Mouse (Mus musculus) hindbrain, embryonic 12.5 days (tissue): Measurements from ENCODE around the gene Plpp1. TPM values are rescaled to one million over a fixed set of nuclear protein-coding genes. Genes with fewer than 3 reads are reported as not detected.
A peak's percentile ranks its signal among the peaks of the same experiment; 100 is the strongest.

ENCODE experiments used
- ATAC-seq: fragments of 200-750 bp; cut with Nextera tagmentation; 2 replicates; pipeline ENCODE4 v1.8.0; 2017; ENCODE audit warnings: moderate TSS enrichment; ENCODE audit not compliant: low FRiP score
- H3K27ac ChIP-seq: fragments of 300-500 bp; sonication (generic); 2 replicates; pipeline ENCODE4 v1.5.1; 2016; ENCODE audit warnings: mild to moderate bottlenecking
- H3K27me3 ChIP-seq: fragments of 300-500 bp; sonication (generic); 2 replicates; pipeline ENCODE4 v1.6.1; 2016; ENCODE audit warnings: mild to moderate bottlenecking
- H3K36me3 ChIP-seq: fragments of 300-500 bp; sonication (generic); 2 replicates; pipeline ENCODE4 v1.6.1; 2016; ENCODE audit warnings: mild to moderate bottlenecking
- H3K4me1 ChIP-seq: fragments of 300-500 bp; sonication (generic); 2 replicates; pipeline ENCODE4 v1.6.1; 2016
- H3K4me2 ChIP-seq: fragments of 300-500 bp; sonication (generic); replicated peaks from 2 replicates; pipeline ENCODE4 v1.6.1; 2016; ENCODE audit warnings: mild to moderate bottlenecking
- H3K4me3 ChIP-seq: fragments of 300-500 bp; sonication (generic); 2 replicates; pipeline ENCODE4 v1.5.1; 2016; ENCODE audit warnings: mild to moderate bottlenecking
- H3K9ac ChIP-seq: fragments of 300-500 bp; sonication (generic); 2 replicates; pipeline ENCODE4 v1.6.1; 2016; ENCODE audit warnings: mild to moderate bottlenecking, moderate library complexity
- H3K9me3 ChIP-seq: fragments of 300-500 bp; sonication (generic); replicated peaks from 2 replicates; pipeline ENCODE4 v1.6.1; 2016; ENCODE audit warnings: mild to moderate bottlenecking
- WGBS: fragments of 180-500 bp; shearing (Covaris S2); methylation state at CpG from one replicate; pipeline ENCODE4 v1.1.7; 2016; 5-methylcytosine and 5-hydroxymethylcytosine counted together
- polyA plus RNA-seq: library from polyadenylated mRNA; unstranded; fragments of >200 nt; fragmentation: Nextera tagmentation; extraction: Ambion mirVana; gene quantifications from 2 replicates; pipeline ENCODE4 v1.2.1, GENCODE M21; 2016

Plpp1 gene
- polyA plus RNA-seq, 1 experiment from 2014 or later = 31.5 TPM

GRCm38 (mm10) chr13:112761787-112762186, 38.8 kb upstream of the Plpp1 start:
- no peaks in the 10 kb centered on the region for H3K4me1 ChIP-seq
- H3K9me3 ChIP-seq = no peaks in the 10 kb centered on the region
- no peak overlapping the region for H3K4me3 ChIP-seq
- no peak overlapping the region for H3K27ac ChIP-seq
- H3K9ac ChIP-seq = no peak overlapping the region
- 58% methylated on average over 1 of the region's 1 CpGs for whole genome bisulfite sequencing
- H3K4me2 ChIP-seq = no peak overlapping the region
- H3K36me3 ChIP-seq = no peaks in the 10 kb centered on the region
- H3K27me3 ChIP-seq = no peaks in the 10 kb centered on the region
- no peak for ATAC-seq

- Histone ChIP-seq H3K27me3 (no peaks in the 10 kb centered on the region), H3K9me3 (peaks cover 6% of the 10 kb centered on the region), H3K4me2 (no peak overlapping the region), H3K27ac (no peak overlapping the region), H3K4me3 (no peak overlapping the region), H3K4me1 (no peaks in the 10 kb centered on the region), H3K9ac (no peak overlapping the region), H3K36me3 (no peaks in the 10 kb centered on the region)
- no peak for ATAC-seq
- 75% methylated on average over 4 of the region's 4 CpGs for WGBS
Measured at GRCm38 (mm10) chr13:112762548-112762947, 38.0 kb upstream of the Plpp1 start.

GRCm38 (mm10) chr13:112763531-112764091, 37.0 kb upstream of the Plpp1 start:
- Histone ChIP-seq H3K9ac (no peak overlapping the region), H3K4me1 (no peaks in the 10 kb centered on the region), H3K4me3 (no peak overlapping the region), H3K36me3 (no peaks in the 10 kb centered on the region), H3K9me3 (peaks cover 13% of the 10 kb centered on the region), H3K4me2 (no peak overlapping the region), H3K27me3 (no peaks in the 10 kb centered on the region), H3K27ac (no peak overlapping the region)
- ATAC-seq = no peak
- WGBS = 82% methylated on average over 10 of the region's 10 CpGs

- 76% methylated on average over 5 of the region's 5 CpGs for WGBS
Measured at GRCm38 (mm10) chr13:112764556-112764955, 36.0 kb upstream of the Plpp1 start.

GRCm38 (mm10) chr13:112765654-112766053, 34.9 kb upstream of the Plpp1 start:
- H3K4me1 ChIP-seq = peaks cover 3% of the 10 kb centered on the region; the same call in 1 of the 2 replicates
- WGBS = 95% methylated on average over 3 of the region's 3 CpGs
- H3K9me3 ChIP-seq = peaks cover 13% of the 10 kb centered on the region
- H3K9ac ChIP-seq = no peak overlapping the region
- no peaks in the 10 kb centered on the region for H3K36me3 ChIP-seq
- H3K27ac ChIP-seq = no peak overlapping the region
- H3K4me2 ChIP-seq = no peak overlapping the region
- H3K27me3 ChIP-seq = no peaks in the 10 kb centered on the region
- no peak overlapping the region for H3K4me3 ChIP-seq
- no peak for ATAC-seq

More at GRCm38 (mm10) chr13:112764556-112764955, 36.0 kb upstream of the Plpp1 start:
- Histone ChIP-seq H3K27me3 (no peaks in the 10 kb centered on the region), H3K4me2 (no peak overlapping the region), H3K9me3 (peaks cover 13% of the 10 kb centered on the region), H3K27ac (no peak overlapping the region), H3K9ac (no peak overlapping the region), H3K36me3 (no peaks in the 10 kb centered on the region), H3K4me1 (no peaks in the 10 kb centered on the region), H3K4me3 (no peak overlapping the region)
- ATAC-seq = no peak

GRCm38 (mm10) chr13:112770528-112771328, 29.9 kb upstream of the Plpp1 start:
- H3K4me2 ChIP-seq = peak overlapping the region; percentile 18; the same call in 1 of the 2 replicates
- H3K9ac ChIP-seq = no peak overlapping the region
- peak; percentile 78 for ATAC-seq
- no peaks in the 10 kb centered on the region for H3K36me3 ChIP-seq
- H3K4me3 ChIP-seq = no peak overlapping the region
- 31% methylated on average over 11 of the region's 11 CpGs for WGBS
- peaks cover 13% of the 10 kb centered on the region for H3K9me3 ChIP-seq
- peak overlapping the region; percentile 40; the same call in 1 of the 2 replicates for H3K27ac ChIP-seq
- H3K27me3 ChIP-seq = no peaks in the 10 kb centered on the region
- H3K4me1 ChIP-seq = peaks cover 10% of the 10 kb centered on the region

- Histone ChIP-seq H3K27ac (no peak overlapping the region), H3K4me1 (peaks cover 10% of the 10 kb centered on the region), H3K9ac (no peak overlapping the region), H3K4me2 (no peak overlapping the region), H3K4me3 (no peak overlapping the region), H3K27me3 (no peaks in the 10 kb centered on the region), H3K36me3 (no peaks in the 10 kb centered on the region), H3K9me3 (peaks cover 13% of the 10 kb centered on the region)
- whole genome bisulfite sequencing = 41% methylated on average over 15 of the region's 15 CpGs
- ATAC-seq = no peak
Measured at GRCm38 (mm10) chr13:112771447-112772208, 29.0 kb upstream of the Plpp1 start.

GRCm38 (mm10) chr13:112772252-112772651, 28.3 kb upstream of the Plpp1 start:
- WGBS = 54% methylated on average over 11 of the region's 11 CpGs
- Histone ChIP-seq H3K4me3 (no peak overlapping the region), H3K36me3 (no peaks in the 10 kb centered on the region), H3K4me2 (no peak overlapping the region), H3K27me3 (no peaks in the 10 kb centered on the region), H3K4me1 (peaks cover 10% of the 10 kb centered on the region), H3K9ac (no peak overlapping the region), H3K9me3 (peaks cover 10% of the 10 kb centered on the region), H3K27ac (no peak overlapping the region)
- ATAC-seq = no peak

GRCm38 (mm10) chr13:112772861-112773260, 27.7 kb upstream of the Plpp1 start:
- no peak for ATAC-seq
- 83% methylated on average over 14 of the region's 14 CpGs for WGBS
- Histone ChIP-seq H3K4me1 (peaks cover 10% of the 10 kb centered on the region), H3K27ac (no peak overlapping the region), H3K4me2 (no peak overlapping the region), H3K36me3 (no peaks in the 10 kb centered on the region), H3K4me3 (no peak overlapping the region), H3K9me3 (peaks cover 4% of the 10 kb centered on the region), H3K27me3 (no peaks in the 10 kb centered on the region), H3K9ac (no peak overlapping the region)

GRCm38 (mm10) chr13:112773991-112774675, 26.5 kb upstream of the Plpp1 start:
- no peaks in the 10 kb centered on the region for H3K36me3 ChIP-seq
- peaks cover 10% of the 10 kb centered on the region for H3K4me1 ChIP-seq
- WGBS = 93% methylated on average over 3 of the region's 3 CpGs
- no peak overlapping the region for H3K4me3 ChIP-seq
- no peak overlapping the region for H3K9ac ChIP-seq
- ATAC-seq = no peak
- H3K27me3 ChIP-seq = no peaks in the 10 kb centered on the region
- no peak overlapping the region for H3K27ac ChIP-seq
- H3K9me3 ChIP-seq = no peaks in the 10 kb centered on the region
- no peak overlapping the region for H3K4me2 ChIP-seq

- WGBS = 88% methylated on average over 10 of the region's 10 CpGs
- H3K4me3 ChIP-seq = no peak overlapping the region
- no peak overlapping the region for H3K4me2 ChIP-seq
- H3K27ac ChIP-seq = no peak overlapping the region
- H3K36me3 ChIP-seq = no peaks in the 10 kb centered on the region
- no peak overlapping the region for H3K9ac ChIP-seq
- H3K27me3 ChIP-seq = no peaks in the 10 kb centered on the region
- peaks cover 5% of the 10 kb centered on the region for H3K4me1 ChIP-seq
- H3K9me3 ChIP-seq = no peaks in the 10 kb centered on the region
- ATAC-seq = no peak
Measured at GRCm38 (mm10) chr13:112775856-112776255, 24.7 kb upstream of the Plpp1 start.

- Histone ChIP-seq H3K9me3 (no peaks in the 10 kb centered on the region), H3K9ac (no peak overlapping the region), H3K4me2 (no peak overlapping the region), H3K4me1 (no peaks in the 10 kb centered on the region), H3K27me3 (no peaks in the 10 kb centered on the region), H3K36me3 (no peaks in the 10 kb centered on the region), H3K4me3 (no peak overlapping the region), H3K27ac (no peak overlapping the region)
- ATAC-seq = no peak
- 94% methylated on average over 5 of the region's 5 CpGs for WGBS
Measured at GRCm38 (mm10) chr13:112778407-112778806, 22.2 kb upstream of the Plpp1 start.
